Mouse (Mus musculus): ENCODE results near the gene Rbm44. TPM values are rescaled to one million over a fixed set of nuclear protein-coding genes. Genes with fewer than 3 reads are reported as not detected.

Gene Rbm44
- polyA plus RNA-seq, 1 experiment from 2014 or later, result 1.1 TPM

DNA sequence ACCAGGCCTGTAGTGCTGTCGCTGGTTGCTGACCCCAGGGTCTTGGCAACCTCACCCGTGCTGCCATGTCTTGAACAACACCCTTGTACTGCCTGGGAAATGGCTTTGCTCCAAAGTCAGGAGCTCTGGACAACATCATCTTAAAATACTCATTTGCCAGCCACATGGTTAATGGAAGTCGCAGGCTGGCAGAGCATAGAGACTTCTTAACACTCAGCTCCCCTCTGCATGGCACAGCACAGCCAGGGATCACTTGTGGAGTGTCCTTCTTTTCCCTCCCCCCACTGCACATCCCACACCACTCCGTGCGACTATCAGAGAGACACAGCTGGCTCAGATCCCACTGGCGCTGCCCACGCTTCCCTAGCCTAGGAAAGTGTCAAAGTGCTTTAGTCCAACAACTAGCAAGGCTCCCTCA lies 66.7 kb downstream of the Rbm44 start:
- no peak overlapping the region for H3K4me3 ChIP-seq

DNA sequence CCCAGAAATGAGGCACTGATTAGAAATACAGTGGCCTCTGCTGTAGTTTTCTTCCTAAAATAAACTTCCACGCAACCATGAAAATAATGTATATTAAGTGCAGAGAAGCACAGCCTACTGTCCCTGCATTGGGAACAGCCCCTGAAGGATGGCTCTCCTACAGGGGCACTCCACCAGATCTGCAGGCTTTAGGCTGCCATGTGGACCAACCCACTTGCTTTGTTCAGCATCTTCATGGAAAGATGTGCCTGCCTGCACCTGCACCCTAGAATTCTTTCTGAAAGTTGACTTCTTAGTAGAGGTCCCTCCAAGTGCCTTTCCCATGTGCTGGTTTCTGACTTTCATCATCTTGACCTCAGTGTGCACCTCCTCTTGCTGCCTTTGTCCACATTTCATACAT lies 70.4 kb downstream of the Rbm44 start:
- ATAC-seq (ENCODE audit: insufficient number of reproducible peaks, insufficient read depth, low FRiP score, low TSS enrichment, low read depth), result no peak

More for the DNA sequence above, 66.7 kb downstream of the Rbm44 start:
- no peak overlapping the region for H3K4me2 ChIP-seq
- no peaks in the 10 kb centered on the region for H3K27me3 ChIP-seq
- H3K27ac ChIP-seq, result no peak overlapping the region
- no peaks in the 10 kb centered on the region for H3K36me3 ChIP-seq
- ATAC-seq (ENCODE audit: insufficient number of reproducible peaks, insufficient read depth, low FRiP score, low TSS enrichment, low read depth), result no peak
- no peaks in the 10 kb centered on the region for H3K9me3 ChIP-seq
- peaks cover 35% of the 10 kb centered on the region for H3K4me1 ChIP-seq
- H3K9ac ChIP-seq, result no peak overlapping the region
- WGBS, result 79% methylated on average over 7 of the region's 7 CpGs

DNA sequence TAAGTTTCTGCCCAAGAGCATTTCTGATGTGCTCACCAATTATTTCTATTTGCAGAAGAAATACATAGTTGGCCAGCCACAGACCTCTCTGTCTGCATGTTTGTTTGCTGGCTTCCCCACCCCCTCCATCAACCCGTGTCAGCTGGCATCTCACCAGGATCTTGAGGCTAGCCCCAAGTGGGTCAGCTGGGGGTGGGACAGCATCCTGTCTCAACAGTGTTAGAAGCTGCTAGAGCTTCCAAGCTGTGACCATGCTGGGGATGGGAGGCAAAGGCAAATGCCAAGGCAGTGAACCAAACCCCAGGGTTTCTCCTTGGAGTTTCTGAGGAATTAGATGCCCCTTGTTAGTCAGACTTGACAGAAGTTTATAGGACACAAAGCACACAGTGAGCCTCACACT lies 71.1 kb downstream of the Rbm44 start:
- H3K4me2 ChIP-seq, result no peak overlapping the region
- ATAC-seq (ENCODE audit: insufficient number of reproducible peaks, insufficient read depth, low FRiP score, low TSS enrichment, low read depth), result no peak
- peak overlapping the region; percentile 52 for H3K27ac ChIP-seq
- H3K36me3 ChIP-seq, result no peaks in the 10 kb centered on the region
- no peak overlapping the region for H3K9ac ChIP-seq
- no peaks in the 10 kb centered on the region for H3K9me3 ChIP-seq
- H3K4me1 ChIP-seq, result peaks cover 28% of the 10 kb centered on the region
- H3K4me3 ChIP-seq, result no peak overlapping the region
- WGBS, result 40% methylated on average over 1 of the region's 1 CpGs
- no peaks in the 10 kb centered on the region for H3K27me3 ChIP-seq

More for the DNA sequence above, 70.4 kb downstream of the Rbm44 start:
- Histone ChIP-seq H3K9ac (no peak overlapping the region), H3K36me3 (no peaks in the 10 kb centered on the region), H3K4me1 (peaks cover 31% of the 10 kb centered on the region), H3K4me3 (no peak overlapping the region), H3K27ac (no peak overlapping the region), H3K9me3 (no peaks in the 10 kb centered on the region), H3K4me2 (no peak overlapping the region), H3K27me3 (no peaks in the 10 kb centered on the region)
- 90% methylated on average over 1 of the region's 1 CpGs for WGBS

DNA sequence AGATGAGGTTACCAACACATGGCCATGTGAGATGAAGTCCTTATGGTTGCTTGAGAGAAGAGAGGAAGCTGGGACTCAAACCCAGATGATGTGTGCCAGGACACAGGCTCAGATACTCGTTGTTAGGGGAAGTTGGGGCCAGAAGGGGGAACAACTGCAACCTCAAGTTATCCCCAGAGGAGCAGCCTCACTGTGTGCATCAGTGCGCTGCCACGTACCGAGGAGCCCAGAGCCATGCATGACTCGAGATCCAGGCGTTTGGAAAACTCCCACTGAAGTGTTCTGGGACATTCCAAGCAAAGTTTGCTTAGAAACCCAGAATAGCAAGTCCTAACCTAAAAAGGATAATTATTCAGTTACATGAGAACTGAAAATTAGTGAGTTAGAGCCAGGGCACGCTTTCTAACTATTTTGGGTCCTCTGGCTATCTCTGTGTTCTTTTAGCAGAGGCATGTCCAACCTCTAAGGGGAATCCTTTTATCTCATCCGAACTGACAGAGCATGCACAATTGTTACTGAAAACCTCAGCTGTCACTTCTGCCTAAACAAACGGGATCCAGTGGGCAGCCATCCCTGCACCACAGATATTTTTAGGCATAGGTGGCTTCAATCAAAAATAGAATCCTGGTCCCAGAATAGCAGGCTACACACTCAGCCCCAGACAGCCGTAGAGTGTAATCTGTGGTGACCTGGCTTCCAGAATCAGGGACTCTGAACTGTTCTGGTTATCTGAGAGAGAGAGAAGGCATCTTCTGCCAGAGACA lies 71.8 kb downstream of the Rbm44 start:
- Histone ChIP-seq H3K27ac (peak overlapping the region; percentile 52), H3K9me3 (no peaks in the 10 kb centered on the region), H3K36me3 (no peaks in the 10 kb centered on the region), H3K4me2 (no peak overlapping the region), H3K9ac (no peak overlapping the region), H3K4me1 (peaks cover 22% of the 10 kb centered on the region), H3K4me3 (no peak overlapping the region), H3K27me3 (no peaks in the 10 kb centered on the region)
- 46% methylated on average over 10 of the region's 10 CpGs for WGBS
- ATAC-seq (ENCODE audit: insufficient number of reproducible peaks, insufficient read depth, low FRiP score, low TSS enrichment, low read depth), result no peak

DNA sequence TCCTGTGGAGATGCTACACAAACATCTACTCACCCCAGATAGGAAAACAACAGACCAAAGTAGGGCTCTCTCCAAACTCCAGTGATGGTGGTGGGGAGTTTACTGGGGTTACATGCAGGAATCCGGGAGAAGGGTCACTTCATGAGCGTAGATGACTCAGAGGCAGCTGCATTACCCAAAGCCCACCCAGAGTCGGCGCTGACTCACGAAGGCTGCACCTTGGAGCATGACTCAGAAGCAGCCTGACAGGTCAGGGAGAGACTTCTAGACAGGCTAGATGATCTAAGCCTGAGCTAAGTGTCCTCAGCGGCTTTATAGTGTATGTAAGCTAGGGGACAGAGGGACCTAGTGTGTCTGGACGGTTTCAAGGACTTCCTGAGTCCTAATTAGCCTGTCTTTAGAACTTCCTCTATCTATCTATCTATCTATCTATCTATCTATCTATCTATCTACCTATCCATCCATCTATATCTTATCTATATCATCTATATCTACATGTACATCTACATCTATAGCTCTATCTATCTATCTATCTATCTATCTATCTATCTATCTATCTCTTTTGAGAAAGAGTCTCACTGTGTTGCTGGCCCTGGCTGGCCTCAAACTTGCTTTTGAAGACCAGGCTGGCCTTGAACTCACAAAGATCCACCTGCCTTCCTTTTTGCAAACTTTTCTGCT lies 74.9 kb downstream of the Rbm44 start:
- ATAC-seq (ENCODE audit: insufficient number of reproducible peaks, insufficient read depth, low FRiP score, low TSS enrichment, low read depth), result no peak
- Histone ChIP-seq H3K36me3 (no peaks in the 10 kb centered on the region), H3K27me3 (no peaks in the 10 kb centered on the region), H3K9me3 (no peaks in the 10 kb centered on the region), H3K27ac (no peak overlapping the region), H3K4me2 (no peak overlapping the region), H3K9ac (no peak overlapping the region), H3K4me3 (no peak overlapping the region), H3K4me1 (peaks cover 15% of the 10 kb centered on the region)
- WGBS, result 85% methylated on average over 7 of the region's 7 CpGs

DNA sequence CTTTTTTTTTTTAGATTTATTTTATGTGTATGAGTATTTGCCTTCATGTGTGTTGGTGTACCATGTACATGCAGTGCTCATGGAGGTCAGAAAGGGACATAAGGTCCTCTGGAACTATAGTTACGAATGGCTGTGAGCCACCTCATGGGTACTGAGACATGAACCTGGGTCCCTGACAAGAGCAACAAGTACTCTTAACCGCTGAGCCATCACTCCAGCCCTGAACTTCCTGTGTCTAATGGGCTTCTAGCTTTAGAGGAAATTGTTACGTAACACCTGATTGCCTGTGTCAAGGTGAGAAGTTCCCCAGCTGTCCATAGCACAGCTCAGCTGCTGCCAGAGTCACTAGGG lies 75.4 kb downstream of the Rbm44 start:
- H3K27ac ChIP-seq, result no peak overlapping the region
- no peak for ATAC-seq (ENCODE audit: insufficient number of reproducible peaks, insufficient read depth, low FRiP score, low TSS enrichment, low read depth)

More for the DNA sequence above, 75.4 kb downstream of the Rbm44 start:
- Histone ChIP-seq H3K27me3 (no peaks in the 10 kb centered on the region), H3K4me3 (no peak overlapping the region), H3K9me3 (no peaks in the 10 kb centered on the region), H3K4me1 (peaks cover 12% of the 10 kb centered on the region), H3K4me2 (no peak overlapping the region), H3K36me3 (no peaks in the 10 kb centered on the region), H3K9ac (no peak overlapping the region)
- WGBS, result 78% methylated on average over 3 of the region's 3 CpGs

Other genes starting within 250 kb of the Rbm44 start
- gene Mlph, start 230.0 kb upstream of the Rbm44 start, polyA plus RNA-seq (2015; fragmentation: Nextera tagmentation; extraction: Ambion mirVana), result 0.60 and 0.65 TPM in 2 replicates
- not detected in 2 replicates for gene Prlh, start 192.0 kb upstream of the Rbm44 start, polyA plus RNA-seq (2015; fragmentation: Nextera tagmentation; extraction: Ambion mirVana)
- gene Rab17, start 175.4 kb upstream of the Rbm44 start, polyA plus RNA-seq (2015; fragmentation: Nextera tagmentation; extraction: Ambion mirVana), result 1.3 and 1.5 TPM in 2 replicates
- gene Lrrfip1, start 146.4 kb upstream of the Rbm44 start, polyA plus RNA-seq (2015; fragmentation: Nextera tagmentation; extraction: Ambion mirVana), result 33.9 and 35.7 TPM in 2 replicates
- gene Ramp1, start 34.7 kb downstream of the Rbm44 start, polyA plus RNA-seq (2015; fragmentation: Nextera tagmentation; extraction: Ambion mirVana), result 5.4 and 6.1 TPM in 2 replicates
- 70.5 and 73.8 TPM in 2 replicates for gene Ube2f, start 105.2 kb downstream of the Rbm44 start, polyA plus RNA-seq (2015; fragmentation: Nextera tagmentation; extraction: Ambion mirVana)
- gene Scly, start 153.2 kb downstream of the Rbm44 start, polyA plus RNA-seq (2015; fragmentation: Nextera tagmentation; extraction: Ambion mirVana), result 11.3 and 11.5 TPM in 2 replicates
- not detected in 2 replicates for gene Espnl, start 177.0 kb downstream of the Rbm44 start, polyA plus RNA-seq (2015; fragmentation: Nextera tagmentation; extraction: Ambion mirVana)
- 0.97 and 1.1 TPM in 2 replicates for gene Klhl30, start 205.9 kb downstream of the Rbm44 start, polyA plus RNA-seq (2015; fragmentation: Nextera tagmentation; extraction: Ambion mirVana)
- 1.6 and 1.7 TPM in 2 replicates for gene Erfe, start 221.3 kb downstream of the Rbm44 start, polyA plus RNA-seq (2015; fragmentation: Nextera tagmentation; extraction: Ambion mirVana)